Mouse (Mus musculus): Measurements from ENCODE around the gene Aak1. TPM values are rescaled to one million over a fixed set of nuclear protein-coding genes. Genes with fewer than 3 reads are reported as not detected.

The Aak1 gene
- polyA plus RNA-seq, 1 experiment = 22.8 TPM

DNA sequence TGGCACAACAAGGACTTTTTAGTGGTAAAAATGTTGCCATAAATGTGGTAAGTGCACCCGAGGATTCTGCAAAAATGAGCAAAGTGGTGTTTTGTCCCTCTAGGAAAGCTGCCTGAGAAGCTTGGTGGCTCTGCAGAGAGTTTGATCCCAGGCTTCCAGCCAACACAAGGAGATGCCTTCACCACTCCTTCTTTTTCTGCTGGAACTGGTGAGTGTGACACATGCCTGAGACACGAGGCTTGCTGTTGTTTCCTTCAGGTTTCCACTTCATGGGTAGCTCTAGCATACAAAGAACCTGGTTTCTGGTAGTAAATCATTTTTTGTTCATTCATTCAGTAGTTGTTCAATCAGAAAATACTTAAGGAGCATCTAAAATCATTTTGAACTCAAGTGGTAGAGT is 117.8 kb downstream of the Aak1 start:
- Histone ChIP-seq H3K27ac (ENCODE audit: insufficient read depth, low read depth, low read length) (no peak overlapping the region), H3K4me1 (ENCODE audit: control insufficient read depth, insufficient read depth, insufficient read length, low read length) (peaks cover 3% of the 10 kb centered on the region; the same call in 1 of the 2 replicates), H3K4me3 (ENCODE audit: low read depth, low read length) (no peak overlapping the region), H3K36me3 (ENCODE audit: control insufficient read depth, insufficient read depth, low read length) (peaks cover 45% of the 10 kb centered on the region), H3K27me3 (ENCODE audit: control insufficient read depth, insufficient read depth, low read length) (no peaks in the 10 kb centered on the region)
- 80% methylated on average over 2 of the region's 2 CpGs for WGBS
- TF ChIP-seq CTCF (IDR thresholded peaks at IDR 0.05; ENCODE audit: extremely low read depth, insufficient read length, insufficient replicate concordance, low read depth, low read length) (no peak), POLR2A (IDR thresholded peaks at IDR 0.05; ENCODE audit: low read depth, low read length) (no peak)

- Histone ChIP-seq H3K36me3 (ENCODE audit: control insufficient read depth, insufficient read depth, low read length) (peaks cover 15% of the 10 kb centered on the region), H3K27me3 (ENCODE audit: control insufficient read depth, insufficient read depth, low read length) (no peaks in the 10 kb centered on the region), H3K27ac (ENCODE audit: insufficient read depth, low read depth, low read length) (no peak overlapping the region), H3K4me1 (ENCODE audit: control insufficient read depth, insufficient read depth, insufficient read length, low read length) (no peaks in the 10 kb centered on the region), H3K4me3 (ENCODE audit: low read depth, low read length) (no peak overlapping the region)
- WGBS = 95% methylated on average over 4 of the region's 4 CpGs
- TF ChIP-seq POLR2A (IDR thresholded peaks at IDR 0.05; ENCODE audit: low read depth, low read length) = no peak
- TF ChIP-seq CTCF (IDR thresholded peaks at IDR 0.05; ENCODE audit: extremely low read depth, insufficient read length, insufficient replicate concordance, low read depth, low read length) = no peak
Measured at GRCm38 (mm10) chr6:86973956-86974355, 124.6 kb downstream of the Aak1 start.

DNA sequence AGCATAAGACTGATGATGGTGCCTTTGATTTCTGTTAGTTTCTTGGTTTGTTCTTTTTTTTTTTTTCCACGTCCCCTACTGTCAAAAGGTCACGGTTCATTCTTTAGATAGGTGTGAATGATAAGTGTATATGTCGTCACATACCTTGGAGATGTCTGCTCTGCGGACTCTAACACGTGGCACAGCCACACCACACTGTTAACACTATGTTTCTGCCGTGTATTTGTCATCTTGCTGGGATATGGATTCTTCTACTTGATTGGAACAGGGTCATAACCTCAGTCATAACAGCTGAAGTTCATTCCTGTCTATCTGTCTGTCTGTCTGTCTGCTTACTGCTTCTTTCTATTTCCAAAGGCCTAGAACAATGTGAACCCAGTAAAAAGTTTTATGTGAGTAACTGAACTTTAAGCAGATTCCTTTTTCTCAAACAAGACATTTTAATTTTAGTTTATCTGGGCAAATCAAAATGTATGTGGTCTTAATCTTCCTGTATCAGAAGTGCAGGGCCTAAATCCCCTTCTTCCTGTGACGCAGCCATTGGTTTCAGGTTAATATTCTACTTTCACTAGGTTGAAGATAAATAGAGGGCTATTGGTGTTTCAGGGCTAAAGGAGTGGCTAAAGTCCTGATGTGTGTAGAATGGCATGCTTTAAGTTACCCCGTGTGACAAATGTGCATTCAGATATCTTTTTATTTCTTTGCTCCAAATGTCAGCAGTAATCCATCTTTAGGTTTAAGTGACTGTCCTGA is 129.0 kb downstream of the Aak1 start:
- H3K36me3 ChIP-seq (ENCODE audit: control insufficient read depth, insufficient read depth, low read length) = peaks cover 11% of the 10 kb centered on the region
- no peaks in the 10 kb centered on the region for H3K27me3 ChIP-seq (ENCODE audit: control insufficient read depth, insufficient read depth, low read length)
- no peak overlapping the region for H3K4me3 ChIP-seq (ENCODE audit: low read depth, low read length)
- TF ChIP-seq POLR2A (IDR thresholded peaks at IDR 0.05; ENCODE audit: low read depth, low read length) (no peak), CTCF (IDR thresholded peaks at IDR 0.05; ENCODE audit: extremely low read depth, insufficient read length, insufficient replicate concordance, low read depth, low read length) (no peak)
- no peak overlapping the region for H3K27ac ChIP-seq (ENCODE audit: insufficient read depth, low read depth, low read length)
- 56% methylated on average over 8 of the region's 8 CpGs for WGBS
- H3K4me1 ChIP-seq (ENCODE audit: control insufficient read depth, insufficient read depth, insufficient read length, low read length) = no peaks in the 10 kb centered on the region

- Histone ChIP-seq H3K4me1 (ENCODE audit: control insufficient read depth, insufficient read depth, insufficient read length, low read length) (no peaks in the 10 kb centered on the region), H3K27ac (ENCODE audit: insufficient read depth, low read depth, low read length) (no peak overlapping the region), H3K4me3 (ENCODE audit: low read depth, low read length) (no peak overlapping the region), H3K27me3 (ENCODE audit: control insufficient read depth, insufficient read depth, low read length) (no peaks in the 10 kb centered on the region), H3K36me3 (ENCODE audit: control insufficient read depth, insufficient read depth, low read length) (peaks cover 11% of the 10 kb centered on the region)
- 55% methylated on average over 6 of the region's 6 CpGs for WGBS
- TF ChIP-seq CTCF (IDR thresholded peaks at IDR 0.05; ENCODE audit: extremely low read depth, insufficient read length, insufficient replicate concordance, low read depth, low read length) = no peak
- TF ChIP-seq POLR2A (IDR thresholded peaks at IDR 0.05; ENCODE audit: low read depth, low read length) = no peak
Measured at GRCm38 (mm10) chr6:86978909-86979265, 129.6 kb downstream of the Aak1 start.

DNA sequence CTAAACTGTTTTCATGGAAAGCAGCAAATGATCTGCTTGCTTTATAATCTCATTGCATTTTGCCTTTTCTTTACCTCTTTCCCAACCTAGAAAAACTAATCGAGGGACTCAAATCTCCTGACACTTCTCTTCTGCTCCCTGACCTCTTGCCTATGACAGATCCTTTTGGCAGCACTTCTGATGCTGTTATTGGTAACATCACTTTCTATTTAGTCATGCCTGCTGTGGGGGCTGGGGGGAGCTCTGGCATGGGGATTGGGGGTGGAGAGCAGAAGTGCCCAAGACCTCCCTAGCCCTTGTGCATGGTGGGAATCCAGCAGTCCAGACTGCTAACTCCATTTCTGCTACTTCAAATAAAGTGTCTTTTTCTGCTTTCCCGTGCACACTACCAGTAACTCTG is 131.9 kb downstream of the Aak1 start:
- H3K27me3 ChIP-seq (ENCODE audit: control insufficient read depth, insufficient read depth, low read length) = no peaks in the 10 kb centered on the region
- H3K4me3 ChIP-seq (ENCODE audit: low read depth, low read length) = no peak overlapping the region
- 90% methylated on average over 2 of the region's 2 CpGs for WGBS
- no peak overlapping the region for H3K27ac ChIP-seq (ENCODE audit: insufficient read depth, low read depth, low read length)
- H3K4me1 ChIP-seq (ENCODE audit: control insufficient read depth, insufficient read depth, insufficient read length, low read length) = no peaks in the 10 kb centered on the region
- TF ChIP-seq POLR2A (IDR thresholded peaks at IDR 0.05; ENCODE audit: low read depth, low read length) (no peak), CTCF (IDR thresholded peaks at IDR 0.05; ENCODE audit: extremely low read depth, insufficient read length, insufficient replicate concordance, low read depth, low read length) (no peak)
- peaks cover 15% of the 10 kb centered on the region for H3K36me3 ChIP-seq (ENCODE audit: control insufficient read depth, insufficient read depth, low read length)

DNA sequence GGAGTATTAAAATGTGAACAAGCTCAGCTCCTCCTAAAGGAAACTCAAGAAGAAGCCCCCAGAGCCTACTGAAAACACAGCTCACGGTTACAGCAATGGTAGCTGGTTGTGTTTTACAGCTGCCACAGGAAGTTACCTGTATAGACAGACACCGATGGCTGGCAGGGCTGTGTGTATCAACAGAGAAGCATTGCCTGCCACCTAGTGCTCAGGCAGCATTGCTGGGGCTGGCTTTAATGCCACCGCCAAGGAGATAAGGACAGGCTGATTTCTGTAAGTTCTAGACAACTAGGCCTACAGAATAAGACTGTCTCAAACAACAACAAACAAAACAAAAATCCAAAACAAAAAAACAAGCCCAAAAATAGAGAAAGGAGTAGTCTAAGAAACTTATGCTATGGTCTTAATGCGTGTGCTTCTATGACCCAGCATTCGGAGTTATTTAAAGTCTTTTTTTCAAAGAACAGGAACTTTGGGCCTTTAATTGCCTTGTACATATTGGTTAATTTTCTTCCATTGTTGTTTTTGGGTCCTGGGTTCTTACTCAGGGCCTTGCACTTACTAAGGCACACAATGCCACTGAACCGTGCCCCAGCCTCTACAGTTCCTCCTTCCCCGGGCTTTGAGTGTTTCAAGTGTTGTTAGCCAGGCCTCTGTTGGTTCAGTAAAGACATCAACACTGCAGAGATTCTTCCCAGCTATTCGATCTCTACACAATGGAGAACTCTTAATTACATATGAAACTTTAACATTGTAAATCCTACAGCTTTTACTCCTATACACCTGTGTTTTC is 136.2 kb downstream of the Aak1 start:
- H3K4me1 ChIP-seq (ENCODE audit: control insufficient read depth, insufficient read depth, insufficient read length, low read length) = no peaks in the 10 kb centered on the region
- 86% methylated on average over 8 of the region's 8 CpGs for WGBS
- TF ChIP-seq POLR2A (IDR thresholded peaks at IDR 0.05; ENCODE audit: low read depth, low read length) (no peak), CTCF (IDR thresholded peaks at IDR 0.05; ENCODE audit: extremely low read depth, insufficient read length, insufficient replicate concordance, low read depth, low read length) (no peak)
- H3K27me3 ChIP-seq (ENCODE audit: control insufficient read depth, insufficient read depth, low read length) = no peaks in the 10 kb centered on the region
- no peak overlapping the region for H3K4me3 ChIP-seq (ENCODE audit: low read depth, low read length)
- H3K27ac ChIP-seq (ENCODE audit: insufficient read depth, low read depth, low read length) = no peak overlapping the region
- peaks cover 15% of the 10 kb centered on the region for H3K36me3 ChIP-seq (ENCODE audit: control insufficient read depth, insufficient read depth, low read length)

GRCm38 (mm10) chr6:86989576-86989975 is 140.3 kb downstream of the Aak1 start:
- TF ChIP-seq CTCF (IDR thresholded peaks at IDR 0.05; ENCODE audit: extremely low read depth, insufficient read length, insufficient replicate concordance, low read depth, low read length) (no peak), POLR2A (IDR thresholded peaks at IDR 0.05; ENCODE audit: low read depth, low read length) (no peak)
- WGBS = 80% methylated on average over 6 of the region's 6 CpGs

More at GRCm38 (mm10) chr6:86989576-86989975, 140.3 kb downstream of the Aak1 start:
- H3K36me3 ChIP-seq (ENCODE audit: control insufficient read depth, insufficient read depth, low read length) = peaks cover 9% of the 10 kb centered on the region
- H3K27me3 ChIP-seq (ENCODE audit: control insufficient read depth, insufficient read depth, low read length) = no peaks in the 10 kb centered on the region
- H3K4me3 ChIP-seq (ENCODE audit: low read depth, low read length) = no peak overlapping the region
- no peak overlapping the region for H3K27ac ChIP-seq (ENCODE audit: insufficient read depth, low read depth, low read length)
- no peaks in the 10 kb centered on the region for H3K4me1 ChIP-seq (ENCODE audit: control insufficient read depth, insufficient read depth, insufficient read length, low read length)

Data from small intestine, adult 2 months (tissue).